Mouse (Mus musculus): ENCODE data around the gene Adk. TPM values are rescaled to one million over a fixed set of nuclear protein-coding genes. Genes with fewer than 3 reads are reported as not detected.

The Adk gene
- polyA plus RNA-seq, 1 experiment, result 18.6 TPM

DNA sequence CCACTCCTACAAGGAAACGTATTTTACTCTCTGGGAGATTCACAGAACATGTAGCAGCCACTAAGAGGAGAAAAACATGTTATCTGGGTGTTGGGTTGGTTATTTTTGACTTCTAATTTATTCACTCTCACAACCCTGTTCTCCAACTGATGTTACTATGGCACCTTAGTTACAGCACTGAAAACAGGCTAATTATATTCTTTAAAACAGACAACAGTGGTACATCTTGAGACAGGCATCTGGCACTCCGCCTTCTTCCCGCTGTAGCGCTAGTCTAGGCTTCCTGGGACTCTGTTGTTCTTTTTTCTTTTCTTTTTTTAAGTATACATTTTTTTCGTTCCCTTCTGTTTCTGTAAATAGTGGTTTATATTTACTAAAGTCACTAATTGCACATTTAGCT lies 258.2 kb downstream of the Adk start:
- DNase-seq (ENCODE audit: low read depth), result peak; percentile 67
- TF ChIP-seq CTCF (IDR thresholded peaks at IDR 0.05; ENCODE audit: borderline replicate concordance, extremely low read depth, insufficient read depth, insufficient read length), result no peak
- no peak for TF ChIP-seq POLR2A (IDR thresholded peaks at IDR 0.05; ENCODE audit: borderline replicate concordance, extremely low read depth, insufficient read depth, insufficient read length, poor library complexity, severe bottlenecking)

DNA sequence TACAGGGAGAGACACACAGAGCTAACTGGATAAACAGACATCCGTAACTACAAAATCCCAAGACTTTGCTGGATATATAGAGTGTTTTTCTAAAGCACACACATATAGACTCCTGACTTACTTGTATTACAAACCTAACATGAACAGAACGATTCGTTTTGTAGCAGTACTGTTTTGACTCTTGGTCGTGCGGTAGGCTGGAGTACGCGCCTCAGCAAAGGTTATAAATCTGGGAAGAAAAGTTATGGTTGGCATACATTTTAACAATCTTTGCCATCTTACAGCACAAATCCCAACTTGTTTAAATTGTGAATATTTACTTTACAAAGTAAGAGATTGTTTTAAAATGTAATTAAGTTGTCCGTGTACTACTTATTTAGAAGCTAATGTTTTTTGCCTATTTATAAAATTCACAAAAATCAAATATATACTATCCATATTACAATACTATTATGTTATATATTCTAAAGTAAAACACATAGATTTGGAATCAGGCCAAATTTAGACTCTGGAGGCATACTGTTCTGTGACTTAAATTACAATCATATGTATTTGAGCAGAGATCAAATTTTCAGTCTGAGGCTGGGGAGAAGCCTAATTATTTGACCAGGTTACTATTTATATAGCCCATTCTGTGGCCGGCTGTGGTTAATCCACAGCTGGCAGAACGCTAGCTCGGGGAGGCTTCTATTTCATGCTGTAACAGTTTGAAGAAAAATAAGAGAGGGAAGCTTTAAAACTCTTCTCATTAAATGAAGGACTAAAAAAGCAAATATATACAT lies 261.4 kb downstream of the Adk start:
- TF ChIP-seq CTCF (IDR thresholded peaks at IDR 0.05; ENCODE audit: borderline replicate concordance, extremely low read depth, insufficient read depth, insufficient read length) (no peak), POLR2A (IDR thresholded peaks at IDR 0.05; ENCODE audit: borderline replicate concordance, extremely low read depth, insufficient read depth, insufficient read length, poor library complexity, severe bottlenecking) (no peak)
- DNase-seq (ENCODE audit: low read depth), result no peak

DNA sequence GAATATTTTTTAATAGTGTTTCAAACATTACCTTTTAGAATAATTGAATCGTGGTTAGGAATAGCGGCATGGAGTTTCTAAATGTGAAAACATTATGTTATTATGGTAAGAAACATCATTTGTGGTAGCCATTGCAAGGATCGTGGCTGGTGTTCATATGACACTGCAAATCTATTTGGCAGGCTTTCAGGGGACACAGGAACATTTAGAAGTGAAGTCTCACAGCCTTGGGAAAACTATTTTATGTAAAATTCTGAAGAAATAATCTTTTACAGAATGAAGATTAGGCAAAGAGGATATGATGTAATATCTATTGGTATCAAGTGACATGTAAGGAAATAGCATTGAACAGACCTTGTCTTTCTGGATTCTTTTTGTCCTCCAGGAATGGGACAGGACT lies 262.1 kb downstream of the Adk start:
- no peak for DNase-seq (ENCODE audit: low read depth)

DNA sequence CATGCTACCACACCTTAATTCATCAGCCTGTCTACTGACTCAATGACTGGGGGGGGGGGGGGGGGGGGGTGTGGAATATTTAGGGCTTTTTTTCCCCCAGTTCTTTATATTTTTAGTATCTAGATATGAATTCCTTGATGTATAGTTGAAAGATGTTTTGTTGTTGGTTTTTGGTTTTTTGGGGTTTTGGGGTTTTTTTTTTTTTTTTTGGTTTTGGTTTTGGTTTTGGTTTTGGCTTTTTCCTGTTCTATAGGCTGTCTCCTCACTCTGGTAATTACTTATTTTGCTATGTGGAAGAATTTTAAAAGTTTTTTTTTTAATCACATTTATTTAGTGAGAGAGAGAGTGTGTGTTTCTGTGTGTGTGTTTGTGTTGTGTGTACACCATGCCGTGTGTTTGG lies 282.5 kb downstream of the Adk start:
- no peak for DNase-seq (ENCODE audit: low read depth)
- TF ChIP-seq POLR2A (IDR thresholded peaks at IDR 0.05; ENCODE audit: borderline replicate concordance, extremely low read depth, insufficient read depth, insufficient read length, poor library complexity, severe bottlenecking), result no peak
- no peak for TF ChIP-seq CTCF (IDR thresholded peaks at IDR 0.05; ENCODE audit: borderline replicate concordance, extremely low read depth, insufficient read depth, insufficient read length)

More for the DNA sequence above, 262.1 kb downstream of the Adk start:
- no peak for TF ChIP-seq POLR2A (IDR thresholded peaks at IDR 0.05; ENCODE audit: borderline replicate concordance, extremely low read depth, insufficient read depth, insufficient read length, poor library complexity, severe bottlenecking)
- TF ChIP-seq CTCF (IDR thresholded peaks at IDR 0.05; ENCODE audit: borderline replicate concordance, extremely low read depth, insufficient read depth, insufficient read length), result no peak

DNA sequence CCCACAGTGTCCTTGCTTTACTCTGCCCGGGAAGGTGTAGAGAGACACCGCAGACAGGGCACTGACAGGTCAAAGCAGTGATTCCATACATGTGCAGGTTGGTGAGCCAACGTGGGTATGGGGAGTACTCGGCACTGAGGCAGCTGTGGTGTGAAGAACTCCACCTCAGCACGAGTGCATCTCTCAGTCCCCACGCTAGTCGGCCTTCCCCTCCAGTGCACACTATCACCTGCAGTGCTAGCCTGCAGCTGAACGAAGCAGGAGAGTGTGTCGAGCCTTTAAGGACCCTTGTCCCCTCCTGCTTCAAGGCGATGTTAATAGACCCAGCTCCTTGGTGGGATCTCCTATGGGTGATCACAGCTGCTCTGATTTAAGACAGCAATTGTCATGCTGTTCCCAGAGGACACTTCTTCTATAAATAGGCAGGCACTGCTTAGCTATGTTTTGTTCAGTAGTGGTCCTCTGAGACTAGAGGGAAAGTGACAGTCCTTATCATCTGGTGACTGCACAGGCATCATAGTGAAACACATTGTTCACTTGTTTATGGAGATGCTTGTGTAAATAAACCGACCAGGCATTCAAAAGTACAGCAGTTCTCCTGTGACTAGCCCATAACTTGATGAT lies 283.4 kb downstream of the Adk start:
- peak; percentile 30 for DNase-seq (ENCODE audit: low read depth)
- no peak for TF ChIP-seq POLR2A (IDR thresholded peaks at IDR 0.05; ENCODE audit: borderline replicate concordance, extremely low read depth, insufficient read depth, insufficient read length, poor library complexity, severe bottlenecking)
- TF ChIP-seq CTCF (IDR thresholded peaks at IDR 0.05; ENCODE audit: borderline replicate concordance, extremely low read depth, insufficient read depth, insufficient read length), result no peak

DNA sequence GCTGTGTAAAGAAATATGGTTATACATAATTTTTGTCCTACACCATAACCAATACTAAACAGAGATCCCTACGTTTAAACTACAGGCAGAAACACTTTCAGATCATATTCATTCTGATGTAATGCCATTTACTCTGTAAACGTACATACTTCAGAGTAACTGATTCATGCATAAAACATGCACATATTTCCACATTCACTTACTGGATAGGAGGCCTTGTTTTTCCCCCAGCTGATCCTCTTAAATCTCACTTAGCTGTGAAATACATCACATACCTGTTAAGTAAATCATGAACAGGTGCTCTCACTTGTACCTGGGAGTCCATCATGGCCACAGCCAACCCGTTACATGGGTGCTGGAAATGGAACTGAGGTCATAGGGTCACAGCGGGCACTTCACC lies 285.6 kb downstream of the Adk start:
- DNase-seq (ENCODE audit: low read depth), result no peak
- no peak for TF ChIP-seq CTCF (IDR thresholded peaks at IDR 0.05; ENCODE audit: borderline replicate concordance, extremely low read depth, insufficient read depth, insufficient read length)
- no peak for TF ChIP-seq POLR2A (IDR thresholded peaks at IDR 0.05; ENCODE audit: borderline replicate concordance, extremely low read depth, insufficient read depth, insufficient read length, poor library complexity, severe bottlenecking)

DNA sequence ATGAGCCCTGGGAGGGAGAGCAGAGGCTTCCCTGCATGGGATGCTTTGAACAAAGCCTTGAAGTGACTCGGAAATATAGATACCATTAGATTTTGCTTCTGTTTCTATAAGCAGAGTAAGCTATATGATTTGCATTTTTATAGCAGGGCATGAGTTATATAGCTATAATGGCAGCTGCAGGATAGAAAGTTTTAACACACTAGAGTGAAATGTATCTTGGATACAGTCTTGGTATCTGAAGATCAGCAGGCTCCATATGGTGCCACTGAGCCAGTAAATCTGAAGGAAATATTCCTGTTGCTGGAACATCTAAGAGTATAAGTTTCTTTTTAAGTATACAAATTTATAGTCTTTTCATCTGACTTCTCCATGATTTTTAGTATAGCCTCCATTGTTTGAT lies 288.8 kb downstream of the Adk start:
- DNase-seq (ENCODE audit: low read depth), result no peak
- TF ChIP-seq POLR2A (IDR thresholded peaks at IDR 0.05; ENCODE audit: borderline replicate concordance, extremely low read depth, insufficient read depth, insufficient read length, poor library complexity, severe bottlenecking), result no peak
- no peak for TF ChIP-seq CTCF (IDR thresholded peaks at IDR 0.05; ENCODE audit: borderline replicate concordance, extremely low read depth, insufficient read depth, insufficient read length)

DNA sequence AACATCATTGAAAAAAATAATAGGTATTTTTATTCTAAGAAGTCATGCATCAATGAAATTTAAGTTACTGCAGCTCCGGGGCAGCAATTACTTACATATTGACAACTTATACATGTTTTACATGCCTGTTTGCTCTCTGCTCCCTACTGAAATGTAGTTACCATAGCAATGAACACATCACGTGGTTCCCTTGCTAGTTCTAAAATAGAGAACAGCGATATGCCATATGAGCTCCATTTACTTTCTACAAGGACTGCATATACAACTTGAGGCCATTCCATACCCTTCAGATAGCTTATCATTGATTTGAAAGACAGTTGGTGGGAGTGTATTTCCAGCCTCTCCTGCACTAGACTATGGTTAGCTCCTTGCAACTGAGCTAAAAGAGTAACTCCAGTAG lies 290.6 kb downstream of the Adk start:
- TF ChIP-seq POLR2A (IDR thresholded peaks at IDR 0.05; ENCODE audit: borderline replicate concordance, extremely low read depth, insufficient read depth, insufficient read length, poor library complexity, severe bottlenecking), result no peak
- TF ChIP-seq CTCF (IDR thresholded peaks at IDR 0.05; ENCODE audit: borderline replicate concordance, extremely low read depth, insufficient read depth, insufficient read length), result no peak
- DNase-seq (ENCODE audit: low read depth), result peak; percentile 56

DNA sequence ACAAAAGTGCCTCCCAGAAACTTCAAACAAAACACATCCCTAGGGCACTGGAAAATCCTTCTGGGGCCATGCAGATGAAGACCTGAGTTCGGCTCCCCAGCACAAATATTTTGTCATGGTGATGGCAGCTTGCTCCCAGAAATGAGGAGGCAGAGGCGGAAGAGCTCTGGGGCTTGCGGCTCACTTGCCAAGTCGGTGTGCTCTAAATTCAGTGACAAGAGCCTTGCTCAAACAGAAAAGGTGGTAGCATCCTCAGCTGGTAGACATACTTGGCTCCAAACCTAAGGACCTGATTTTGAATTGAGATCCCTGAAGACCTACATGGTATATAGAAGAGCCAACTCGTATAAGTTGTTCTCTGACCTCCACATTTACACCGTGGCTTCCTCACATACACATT lies 292.5 kb downstream of the Adk start:
- DNase-seq (ENCODE audit: low read depth), result no peak
- no peak for TF ChIP-seq POLR2A (IDR thresholded peaks at IDR 0.05; ENCODE audit: borderline replicate concordance, extremely low read depth, insufficient read depth, insufficient read length, poor library complexity, severe bottlenecking)
- TF ChIP-seq CTCF (IDR thresholded peaks at IDR 0.05; ENCODE audit: borderline replicate concordance, extremely low read depth, insufficient read depth, insufficient read length), result no peak

DNA sequence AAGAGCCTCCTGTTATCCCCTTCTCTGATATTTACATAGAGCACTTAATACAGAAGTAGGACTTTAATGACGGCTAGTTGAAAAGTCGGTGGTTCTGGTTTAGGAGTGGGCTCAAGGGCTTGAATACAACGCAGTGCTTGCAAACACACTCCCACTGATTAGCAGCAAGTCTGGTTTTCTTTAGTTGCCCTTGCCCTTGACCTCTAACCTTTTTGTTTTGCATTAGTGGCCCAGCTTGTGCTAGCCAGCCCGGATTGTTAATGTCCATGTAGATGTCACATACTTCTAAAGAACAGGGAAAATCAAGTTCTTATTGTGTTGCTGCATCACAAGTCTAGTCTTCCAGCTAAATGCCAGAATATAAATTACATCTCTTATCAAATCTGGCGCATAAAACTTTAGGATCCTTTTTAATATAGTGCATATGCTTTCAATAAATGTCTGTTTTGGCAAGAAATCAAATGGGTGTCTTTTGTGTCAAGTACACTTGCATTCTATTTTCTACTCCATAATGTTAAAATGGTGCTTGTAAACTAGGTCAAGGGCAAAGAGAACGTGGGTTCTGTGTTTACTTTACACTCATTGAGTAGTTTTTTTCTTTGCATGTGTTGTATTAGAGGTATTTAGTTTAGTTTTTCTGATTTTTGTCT lies 296.4 kb downstream of the Adk start:
- DNase-seq (ENCODE audit: low read depth), result no peak
- TF ChIP-seq CTCF (IDR thresholded peaks at IDR 0.05; ENCODE audit: borderline replicate concordance, extremely low read depth, insufficient read depth, insufficient read length) (no peak), POLR2A (IDR thresholded peaks at IDR 0.05; ENCODE audit: borderline replicate concordance, extremely low read depth, insufficient read depth, insufficient read length, poor library complexity, severe bottlenecking) (no peak)

DNA sequence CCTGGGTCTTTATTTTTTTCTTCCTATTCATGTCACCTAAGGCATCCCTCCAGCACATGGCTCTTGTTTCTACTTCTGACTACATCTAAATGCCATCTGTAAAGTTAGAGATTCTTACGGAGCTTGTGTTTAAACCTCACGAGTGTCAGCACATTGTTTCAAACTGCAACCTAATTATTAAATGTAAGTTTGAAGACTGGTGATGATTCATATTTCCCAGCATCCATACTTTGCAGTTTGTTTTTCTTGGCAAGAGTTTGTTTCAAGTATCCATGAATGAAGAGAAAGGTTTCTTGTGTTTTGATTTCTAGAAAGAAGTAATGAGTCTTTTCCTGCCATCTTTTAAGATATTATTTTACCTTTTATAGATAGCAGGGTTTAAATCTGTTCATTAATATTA lies 299.3 kb downstream of the Adk start:
- DNase-seq (ENCODE audit: low read depth), result no peak
- TF ChIP-seq POLR2A (IDR thresholded peaks at IDR 0.05; ENCODE audit: borderline replicate concordance, extremely low read depth, insufficient read depth, insufficient read length, poor library complexity, severe bottlenecking), result no peak
- TF ChIP-seq CTCF (IDR thresholded peaks at IDR 0.05; ENCODE audit: borderline replicate concordance, extremely low read depth, insufficient read depth, insufficient read length), result no peak
